Mouse (Mus musculus) frontal cortex, postnatal 14 days (tissue): Measurements from ENCODE around the gene Nup210l.

Source experiments
- DNase-seq, 2 experiments: peaks; one replicate each; pipeline ENCODE4 v3.0.0; 2022; ENCODE audit warnings: low spot score in 2 of 2

The Nup210l gene

DNA sequence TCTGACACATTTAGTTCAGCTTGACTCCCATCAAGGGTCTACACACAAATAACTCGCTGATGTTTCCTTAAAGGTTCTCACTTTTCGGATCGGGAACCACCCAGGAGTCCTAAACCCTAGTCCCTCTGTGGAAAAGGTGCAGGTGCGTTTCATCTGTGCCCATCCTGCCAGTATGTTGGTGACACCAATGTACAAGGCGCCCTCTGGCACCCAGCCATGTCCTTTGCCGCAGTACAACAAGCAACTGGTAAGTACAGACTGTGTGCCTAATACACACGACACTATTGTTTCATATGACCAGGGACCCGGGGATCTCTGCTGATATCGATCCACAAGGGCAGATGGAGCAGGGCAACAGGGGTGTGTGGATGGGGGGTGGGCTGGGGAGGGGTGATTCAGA lies 55.8 kb downstream of the Nup210l start:
- DNase-seq = no peak

DNA sequence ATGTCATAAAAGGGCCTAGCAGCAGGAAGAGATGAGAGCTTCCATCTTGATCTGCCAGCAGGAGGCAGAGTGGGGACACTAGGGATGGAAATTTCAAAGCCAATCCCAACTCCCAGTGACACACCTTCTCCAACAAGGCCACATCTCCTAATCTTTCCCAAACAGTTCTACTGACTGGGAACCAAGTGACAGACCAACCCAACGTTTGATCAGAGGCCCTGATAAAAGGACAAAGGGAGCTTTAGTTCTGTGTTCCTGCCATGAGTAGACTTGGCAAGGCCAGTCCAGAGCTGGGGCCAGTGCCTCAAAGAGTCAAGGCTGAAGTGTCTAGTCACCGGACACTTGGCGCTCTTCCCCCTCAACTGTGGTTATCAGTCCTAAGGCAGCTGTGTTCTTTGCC lies 57.6 kb downstream of the Nup210l start:
- no peak for DNase-seq

DNA sequence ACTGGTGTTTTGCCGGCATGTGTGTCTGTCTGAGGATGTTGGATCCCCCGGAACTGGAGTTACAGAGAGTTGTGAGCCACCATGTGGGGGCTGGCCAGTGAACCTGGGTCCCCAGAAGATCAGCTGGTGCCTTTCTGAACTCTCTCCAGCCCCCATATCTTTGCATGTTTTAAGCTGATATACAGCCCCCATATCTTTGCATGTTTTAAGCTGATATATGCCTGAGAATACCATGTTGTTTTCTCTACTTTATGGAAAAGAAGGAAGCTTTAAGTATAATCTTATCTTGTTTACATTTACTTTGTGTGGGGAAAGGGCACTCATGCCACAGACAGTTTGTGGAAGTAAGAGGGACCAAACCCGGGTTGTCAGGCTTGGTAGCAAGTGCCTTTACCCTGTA lies 75.6 kb downstream of the Nup210l start:
- no peak for DNase-seq

DNA sequence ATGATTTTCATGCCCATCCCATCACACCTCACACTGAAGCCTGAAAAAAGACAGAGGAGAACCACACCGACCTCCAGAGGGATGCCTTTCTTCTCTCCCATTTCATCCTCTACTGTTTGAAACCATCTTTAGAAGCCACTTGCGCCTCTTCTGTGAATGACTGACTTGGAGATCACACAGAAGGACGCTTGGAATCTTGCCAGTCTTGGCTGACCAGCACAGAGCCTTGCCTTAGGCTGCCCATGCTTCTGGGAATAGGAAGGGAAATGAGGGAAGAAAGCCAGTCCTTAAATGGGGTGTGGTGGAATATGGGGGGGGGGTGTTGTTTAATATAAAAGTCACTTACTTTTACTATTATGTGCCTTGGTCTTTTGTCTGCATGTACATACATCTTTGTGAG lies 79.6 kb downstream of the Nup210l start:
- no peak for DNase-seq

DNA sequence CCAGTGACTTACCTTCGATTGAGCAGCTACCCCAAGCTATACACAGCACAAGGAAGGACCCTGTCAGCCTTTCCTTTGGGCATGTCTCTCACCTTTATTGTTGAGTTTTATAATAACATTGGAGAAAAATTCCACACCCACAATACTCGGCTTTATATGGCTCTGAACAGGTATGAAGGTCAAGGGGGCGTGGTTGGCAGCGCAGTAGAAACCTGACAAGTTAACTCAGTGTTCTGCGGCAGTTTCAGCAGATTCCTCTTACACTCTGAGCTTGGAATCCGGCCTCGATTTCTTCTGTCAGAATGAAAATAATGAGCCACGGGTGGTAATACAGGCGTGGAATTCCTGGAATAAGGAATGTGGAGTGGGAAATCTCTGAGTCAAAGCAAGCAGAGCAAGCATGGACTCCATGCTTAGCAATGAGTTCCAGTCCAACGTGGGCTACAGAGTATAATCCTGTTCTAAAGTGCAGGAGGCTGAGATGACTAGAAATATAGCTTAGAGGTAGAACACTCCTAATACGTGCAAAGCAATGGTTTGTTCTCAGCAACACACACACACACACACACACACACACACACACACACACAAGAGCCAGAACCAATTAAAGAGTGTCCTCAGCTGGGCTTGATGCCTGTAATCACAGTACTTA lies 87.1 kb downstream of the Nup210l start:
- DNase-seq = no peak

DNA sequence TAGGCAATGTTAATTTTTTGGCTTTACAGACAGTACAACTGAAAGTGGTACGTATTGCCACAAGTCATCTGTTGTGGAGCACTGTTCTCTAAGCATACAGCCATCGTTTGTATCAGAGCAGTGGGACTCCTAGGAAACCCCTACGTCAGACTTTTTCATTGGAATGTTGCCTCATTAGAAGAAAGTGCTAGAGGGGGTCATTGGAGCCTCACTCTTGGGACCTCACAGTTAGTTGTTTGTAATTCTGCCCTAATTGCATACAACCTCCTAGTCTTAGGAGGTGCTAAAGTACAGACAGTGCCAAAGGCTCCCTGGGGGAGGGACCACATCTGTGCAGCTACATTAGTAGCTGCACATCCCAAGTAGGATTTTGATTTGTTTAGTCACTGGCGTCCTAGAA lies 90.8 kb downstream of the Nup210l start:
- DNase-seq = no peak

DNA sequence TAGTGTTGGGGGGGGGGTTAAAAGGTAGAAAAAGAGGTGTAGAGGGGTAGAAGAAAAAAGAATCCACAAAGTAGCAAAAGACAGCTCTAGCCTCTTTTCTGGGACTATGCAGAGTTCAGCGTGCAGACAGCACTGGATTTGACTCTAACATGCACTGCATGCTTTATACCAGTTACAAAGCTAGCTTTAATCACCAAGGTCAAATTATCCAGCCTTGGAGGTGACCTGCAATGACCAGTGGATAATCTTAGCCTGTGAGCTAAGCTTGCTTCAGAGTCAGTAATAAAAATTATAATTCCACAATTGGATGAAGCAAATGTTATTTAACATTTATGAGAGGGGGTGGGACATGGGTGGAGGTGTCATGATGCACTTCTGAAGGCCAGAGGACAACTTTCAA lies 91.7 kb downstream of the Nup210l start:
- no peak for DNase-seq

DNA sequence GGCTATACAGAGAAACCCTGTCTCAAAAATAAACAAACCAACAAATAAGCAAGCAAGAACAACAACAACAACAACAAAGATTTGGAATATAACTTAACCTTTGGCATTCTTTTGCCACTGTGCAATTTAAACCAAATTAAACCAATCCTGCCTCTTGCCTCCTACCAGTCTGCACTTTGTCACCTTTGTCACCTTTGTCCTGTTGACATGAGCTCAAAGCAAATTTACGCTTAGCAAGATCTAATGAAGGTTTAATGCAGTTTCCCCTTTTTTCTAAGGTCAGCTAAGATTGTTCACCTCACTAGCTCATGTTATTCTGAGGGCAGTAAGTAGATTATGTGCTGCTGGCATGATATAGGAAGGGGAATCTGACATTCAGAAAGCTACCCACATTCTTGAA lies 93.6 kb downstream of the Nup210l start:
- DNase-seq = no peak

DNA sequence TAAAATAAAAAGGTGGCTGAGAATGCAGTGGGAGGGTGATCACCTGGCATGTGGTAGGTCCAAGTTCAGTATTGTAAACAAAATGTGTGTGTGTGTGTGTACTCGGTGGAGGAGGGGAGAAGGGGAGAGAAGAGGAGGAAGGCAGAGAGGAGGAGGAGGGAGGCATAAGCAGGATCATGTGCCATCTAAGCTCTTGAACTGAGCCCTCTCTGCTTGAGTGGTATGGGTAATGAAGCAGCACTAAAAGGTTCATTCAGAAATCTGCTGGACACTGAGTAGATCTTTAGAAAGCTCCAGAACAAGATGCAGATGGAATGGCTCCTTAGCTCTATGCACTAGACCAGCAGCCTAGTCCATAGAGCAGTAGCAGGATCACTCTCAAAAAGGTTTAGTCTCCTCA lies 99.0 kb downstream of the Nup210l start:
- DNase-seq = no peak

DNA sequence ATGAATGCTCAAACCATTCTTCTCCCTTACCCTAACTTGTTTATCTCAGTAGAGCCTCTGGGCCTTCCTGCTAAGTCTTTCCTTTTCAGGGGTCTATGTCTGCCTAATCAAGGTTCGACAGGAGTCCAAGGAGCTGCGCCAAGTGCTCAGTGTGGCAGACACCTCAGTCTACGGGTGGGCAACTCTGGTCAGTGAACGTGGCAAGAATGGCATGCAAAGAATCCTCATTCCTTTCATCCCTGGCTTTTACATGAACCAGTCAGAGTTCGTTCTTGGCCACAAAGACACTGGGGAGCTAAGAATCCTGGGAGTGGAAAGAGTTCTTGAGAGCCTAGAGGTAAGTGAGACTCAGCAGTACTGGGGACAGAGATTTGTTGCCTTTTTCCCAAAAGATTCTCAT lies 99.7 kb downstream of the Nup210l start:
- DNase-seq = no peak

DNA sequence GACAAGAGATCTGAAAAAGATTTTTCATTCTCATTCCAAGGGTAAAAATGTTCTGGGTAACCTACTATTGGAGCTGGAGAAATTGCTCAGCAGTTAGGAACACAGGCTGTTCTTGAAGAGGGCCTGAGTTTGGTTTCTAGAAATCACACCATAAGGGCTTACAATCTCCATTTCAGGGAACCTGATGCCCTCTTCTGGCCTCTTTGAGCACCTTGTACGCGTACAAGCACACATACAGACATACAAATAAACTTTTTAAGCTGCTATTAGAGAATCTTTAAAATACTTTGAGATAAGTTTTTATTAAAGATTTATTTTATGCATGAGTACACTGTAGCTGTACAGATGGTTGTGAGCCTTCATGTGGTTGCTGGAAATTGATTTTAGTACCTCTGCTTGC lies 100.7 kb downstream of the Nup210l start:
- no peak for DNase-seq

DNA sequence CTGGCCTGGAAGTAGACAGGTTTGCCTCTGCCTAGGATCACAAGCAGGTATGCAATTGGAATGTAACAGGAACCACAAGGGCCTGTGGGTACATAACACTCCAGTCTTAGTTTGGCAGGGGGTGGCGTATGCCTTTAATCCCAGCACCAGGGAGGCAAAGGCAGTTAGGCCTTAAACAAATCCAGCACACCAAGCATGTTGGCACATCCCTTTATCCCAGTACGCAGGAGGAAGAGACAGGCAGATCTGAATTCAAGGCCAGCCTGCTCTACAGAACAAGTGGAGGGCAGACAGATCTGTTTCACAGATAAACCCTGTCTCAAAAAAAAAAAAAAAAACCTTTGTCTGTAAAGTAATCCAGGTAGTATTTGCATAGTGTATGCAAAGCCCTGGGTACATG lies 104.7 kb downstream of the Nup210l start:
- no peak for DNase-seq

DNA sequence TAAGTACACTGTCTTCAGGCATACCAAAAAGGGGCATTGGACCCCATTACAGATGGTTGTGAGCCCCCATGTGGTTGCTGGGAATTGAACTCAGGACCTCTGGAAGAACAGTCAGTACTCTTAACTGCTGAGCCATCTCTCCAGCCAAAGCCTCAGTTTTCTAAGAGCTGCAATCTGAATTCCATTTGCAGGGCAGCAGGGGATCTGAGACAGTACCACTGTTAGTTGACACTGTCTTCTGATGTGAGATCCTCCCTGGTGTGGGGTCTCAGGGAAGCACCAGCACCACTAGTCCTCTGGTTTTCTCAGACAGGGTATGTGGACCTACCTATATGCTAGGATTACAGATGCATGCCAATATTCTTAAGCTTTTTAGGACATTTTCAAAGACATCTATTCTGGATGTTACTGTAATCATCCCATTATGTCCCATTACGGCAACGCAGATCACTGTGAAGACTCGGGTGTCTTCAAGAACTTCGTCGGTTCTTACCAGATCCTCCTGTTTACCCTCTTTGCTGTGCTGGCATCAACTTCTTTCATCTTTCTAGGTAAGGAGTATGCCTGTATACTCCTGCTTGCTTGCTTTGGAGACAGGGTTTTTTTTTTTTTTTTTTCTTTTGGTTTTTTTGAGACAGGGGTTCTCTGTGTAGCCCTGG lies 106.1 kb downstream of the Nup210l start:
- no peak for DNase-seq

DNA sequence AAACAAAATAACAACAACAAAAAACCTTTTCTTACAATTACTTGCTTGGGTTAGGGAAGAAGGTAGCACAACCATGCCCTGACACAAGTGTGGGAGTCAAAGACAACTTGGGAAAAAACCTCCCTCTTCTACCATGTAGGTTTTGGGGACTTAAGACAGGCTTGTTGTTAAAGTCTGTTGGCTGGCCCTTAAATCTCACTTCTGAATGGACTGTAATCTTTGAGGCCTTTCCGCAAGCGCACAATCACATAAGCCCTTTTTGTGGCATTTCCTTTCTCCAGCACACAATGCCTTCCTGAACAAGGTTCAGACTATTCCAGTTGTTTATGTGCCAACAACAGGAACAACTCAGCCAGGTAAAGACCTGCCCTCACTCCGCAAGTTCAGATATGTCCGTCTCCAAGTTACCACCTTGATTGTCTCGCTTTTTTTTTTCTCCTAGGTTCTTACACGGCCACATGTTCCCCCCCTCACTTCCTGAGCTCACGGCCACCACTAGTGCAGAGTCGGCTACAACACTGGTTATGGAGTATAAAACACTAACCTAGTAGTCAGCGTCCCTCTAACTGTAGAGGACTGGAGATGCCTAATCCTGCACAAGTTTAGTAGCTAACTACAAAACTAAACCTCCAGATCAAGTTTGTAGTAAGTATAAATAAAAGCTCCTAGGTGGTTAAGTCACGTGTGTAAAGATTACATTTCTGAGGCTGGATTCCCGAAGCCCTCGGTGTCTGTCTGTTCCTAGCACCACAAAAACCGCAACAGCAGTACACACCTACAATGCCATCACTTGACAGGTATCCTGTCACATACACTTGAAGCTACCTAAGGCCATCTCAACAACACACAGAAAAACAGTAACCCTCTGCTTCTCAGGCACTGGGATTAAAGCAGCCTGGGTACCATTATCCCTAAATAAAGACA lies 107.8 kb downstream of the Nup210l start:
- DNase-seq = no peak

DNA sequence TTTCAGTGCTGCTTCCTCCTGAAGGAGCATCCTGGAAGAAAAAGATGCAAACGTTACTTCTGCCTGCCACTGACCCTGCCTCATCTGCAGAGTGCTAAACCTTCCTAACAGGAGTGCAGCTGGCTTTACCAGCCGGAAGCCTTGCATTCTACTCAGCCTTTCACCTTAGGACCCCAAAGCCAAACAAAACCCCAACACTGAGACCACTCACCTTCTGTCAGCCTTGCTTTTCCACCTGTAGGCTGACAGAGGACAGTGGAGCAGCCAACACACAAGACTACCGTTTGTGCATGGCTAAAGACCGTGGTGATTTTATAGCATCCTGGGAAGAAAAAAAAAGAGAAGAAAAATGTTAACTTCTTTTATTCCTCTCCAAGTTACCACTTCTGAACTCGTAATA lies 108.8 kb downstream of the Nup210l start:
- no peak for DNase-seq

DNA sequence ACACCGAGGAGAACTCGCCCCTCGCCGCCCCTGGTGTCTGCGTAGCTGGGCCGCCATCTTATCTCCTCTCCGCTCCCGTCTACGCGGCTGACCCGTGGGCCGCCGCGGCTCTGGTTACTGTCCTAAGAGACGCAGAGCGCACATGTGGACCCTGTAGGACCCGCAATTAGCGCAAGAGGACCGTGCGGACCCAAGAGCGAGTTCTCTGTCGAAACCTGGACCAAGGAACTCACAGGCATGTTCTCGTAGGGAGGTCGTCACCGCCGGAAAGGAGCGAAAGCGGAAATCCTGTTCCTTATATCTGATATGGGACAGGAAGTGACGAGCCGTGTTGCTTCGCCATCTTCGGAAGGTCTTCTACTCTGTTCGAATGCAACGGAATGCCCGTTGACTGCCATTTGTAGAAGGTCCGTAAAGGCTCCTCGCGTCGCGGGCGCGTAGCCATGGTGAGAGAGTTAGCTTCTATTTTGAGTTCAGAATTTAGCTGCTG lies 109.5 kb downstream of the Nup210l start, which contains the start of the genes Rps27 and Rab13:
Rps27 (minus strand) TSS at position 275 of the 490 bp plus-strand sequence.
Rab13 (plus strand) TSS at position 319 of the 490 bp plus-strand sequence.
- peak; percentile 87 to 89 for DNase-seq

DNA sequence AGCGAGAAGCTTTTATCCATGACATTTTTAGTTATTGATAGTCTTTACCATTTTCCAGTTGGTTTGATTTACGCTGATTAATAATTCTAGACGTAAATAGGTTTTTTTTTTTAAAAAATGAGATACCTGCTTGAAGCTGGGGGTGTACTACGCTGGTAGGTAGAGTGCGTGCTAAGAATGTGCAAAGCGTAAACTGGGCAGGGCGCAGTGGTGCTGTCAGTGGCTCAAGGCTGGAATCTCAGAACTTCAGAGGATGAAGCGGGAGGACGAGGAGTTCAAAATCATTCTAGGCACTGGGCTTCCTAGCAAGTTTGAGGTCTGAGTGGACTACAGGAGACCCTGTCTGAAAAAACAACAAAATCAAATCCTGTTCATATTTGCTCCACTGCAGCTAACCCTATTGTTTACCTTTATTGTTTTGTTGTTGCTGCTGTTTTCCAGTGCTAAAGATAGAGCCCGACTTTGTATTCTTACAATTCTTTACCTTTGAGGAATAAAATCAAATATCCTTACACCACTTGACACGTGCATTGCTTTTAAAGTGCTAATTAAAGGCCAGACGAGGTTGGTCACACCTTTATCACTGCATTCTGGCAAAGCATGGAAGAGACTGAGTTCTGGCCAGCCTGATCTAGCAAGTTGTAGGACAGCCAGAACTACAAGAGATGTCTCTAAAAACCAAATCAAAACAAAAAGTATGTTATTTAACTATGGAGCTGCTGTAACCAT lies 110.2 kb downstream of the Nup210l start:
- peak in 1 of 2 experiments; percentile 20 for DNase-seq

DNA sequence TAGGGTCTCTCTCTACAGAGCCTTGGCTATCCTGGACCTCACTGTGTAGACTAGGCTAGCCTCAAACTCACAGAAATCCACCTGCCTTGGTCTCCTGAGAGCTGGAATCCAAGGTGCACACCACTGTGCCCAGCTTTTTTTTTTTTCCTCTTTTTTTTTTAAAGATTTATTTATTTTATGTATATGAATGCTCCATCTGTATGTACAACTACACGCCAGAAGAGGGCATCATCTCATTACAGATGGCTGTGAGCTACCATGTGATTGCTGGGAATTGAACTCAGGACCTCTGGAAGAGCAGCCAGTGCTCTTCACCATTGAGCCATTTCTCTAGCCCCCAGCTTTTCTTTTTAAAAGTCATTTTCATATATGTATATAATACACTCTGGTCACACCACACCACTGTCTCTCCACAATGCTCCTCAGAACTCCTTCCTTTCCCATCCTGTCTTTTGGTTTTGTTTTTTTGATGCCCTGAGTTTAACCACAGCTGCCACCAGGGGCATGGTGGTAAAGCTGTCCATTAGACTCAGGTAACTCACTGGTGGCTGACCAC lies 112.0 kb downstream of the Nup210l start:
- no peak for DNase-seq

DNA sequence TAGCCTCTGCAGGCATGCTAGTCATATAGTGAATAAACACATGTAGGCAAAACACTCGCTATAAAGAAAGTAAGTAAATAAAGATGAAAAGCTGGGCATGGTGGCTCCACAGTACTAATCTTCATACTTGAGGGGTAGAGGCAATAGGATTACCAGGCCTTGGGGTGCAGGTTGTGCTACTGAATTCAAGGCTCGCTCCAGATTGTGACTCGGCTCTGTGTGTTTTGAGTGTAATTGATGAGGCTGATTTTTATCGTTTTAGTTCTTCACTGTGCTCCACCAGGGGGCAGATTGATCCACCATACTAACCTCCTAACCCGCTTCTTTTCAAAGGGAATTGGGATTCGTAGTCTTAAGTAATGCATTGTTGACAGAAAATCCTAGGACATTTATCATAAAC lies 116.2 kb downstream of the Nup210l start:
- DNase-seq = peak in 1 of 2 experiments; percentile 30

DNA sequence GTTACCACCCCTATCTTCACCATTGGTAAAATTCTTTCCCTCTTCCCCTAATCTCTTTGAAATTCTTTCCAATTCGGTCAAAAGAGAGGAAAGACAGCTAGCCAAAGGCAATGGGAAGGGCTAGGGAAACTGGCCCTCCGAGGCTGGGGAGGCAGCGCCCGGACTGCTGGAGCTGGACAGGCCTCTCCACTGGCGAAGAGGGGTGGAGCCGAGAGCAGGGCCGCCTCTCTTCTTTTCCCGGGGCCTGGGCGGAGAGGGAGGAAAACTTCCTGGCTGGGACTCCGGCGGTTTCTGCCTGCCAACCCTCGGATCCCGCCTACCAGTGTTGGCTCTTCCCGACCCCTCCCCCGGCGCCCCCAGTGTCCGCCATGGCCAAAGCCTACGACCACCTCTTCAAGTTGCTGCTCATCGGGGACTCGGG lies 116.6 kb downstream of the Nup210l start:
- peak in 1 of 2 experiments; percentile 25 for DNase-seq

DNA sequence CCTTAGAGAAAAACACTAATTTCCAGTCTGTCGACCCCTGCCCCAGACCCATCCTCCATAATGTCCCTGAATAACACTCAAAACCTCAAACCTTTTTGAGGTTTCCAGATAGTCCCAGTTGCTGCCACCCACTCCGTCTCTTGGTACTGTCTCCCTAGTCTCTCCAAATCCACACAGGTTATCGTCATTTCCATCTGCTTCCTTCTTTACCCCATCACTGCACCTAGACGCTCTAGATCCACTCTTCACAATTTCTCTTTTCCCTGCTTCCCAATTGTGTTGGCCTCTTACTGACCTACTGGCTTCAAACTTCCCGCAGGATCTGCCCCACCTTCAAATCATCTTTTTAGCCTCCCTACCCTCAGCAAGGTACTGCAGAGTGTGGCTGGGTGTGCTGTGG lies 117.2 kb downstream of the Nup210l start:
- no peak for DNase-seq
